Mouse (Mus musculus): ENCODE results near the gene Stim1.

Stim1 gene

GRCm38 (mm10) chr7:102267601-102268394 is at the start of gene Stim1:
TSS of gene Stim1 (plus strand) at chr7:102267806.
- peak; percentile 71 for DNase-seq (ENCODE audit: low spot score)

- no peak for DNase-seq (ENCODE audit: low spot score)
These were observed 45.7 kb upstream of the Stim1 start for GRCm38 (mm10) chr7:102221899-102222298.

- peak; percentile 47 for DNase-seq (ENCODE audit: low spot score)
These were observed 45.3 kb upstream of the Stim1 start for GRCm38 (mm10) chr7:102222336-102222735.

GRCm38 (mm10) chr7:102222830-102223556 is 44.6 kb upstream of the Stim1 start:
- DNase-seq (ENCODE audit: low spot score): peak; percentile 77

- peak; percentile 53 for DNase-seq (ENCODE audit: low spot score)
These were observed 43.5 kb upstream of the Stim1 start for GRCm38 (mm10) chr7:102223883-102224738.

GRCm38 (mm10) chr7:102226051-102226450 is 41.6 kb upstream of the Stim1 start:
- DNase-seq (ENCODE audit: low spot score): no peak

- no peak for DNase-seq (ENCODE audit: low spot score)
These were observed 39.4 kb upstream of the Stim1 start for GRCm38 (mm10) chr7:102228049-102228670.

GRCm38 (mm10) chr7:102229814-102230213 is 37.8 kb upstream of the Stim1 start:
- DNase-seq (ENCODE audit: low spot score): no peak

GRCm38 (mm10) chr7:102233059-102233458 is 34.5 kb upstream of the Stim1 start:
- no peak for DNase-seq (ENCODE audit: low spot score)

- DNase-seq (ENCODE audit: low spot score): no peak
These were observed 28.8 kb upstream of the Stim1 start for GRCm38 (mm10) chr7:102238686-102239286.

- no peak for DNase-seq (ENCODE audit: low spot score)
These were observed 28.0 kb upstream of the Stim1 start for GRCm38 (mm10) chr7:102239591-102239990.

GRCm38 (mm10) chr7:102242371-102242770 is 25.2 kb upstream of the Stim1 start:
- DNase-seq (ENCODE audit: low spot score): no peak

GRCm38 (mm10) chr7:102242917-102243316 is 24.7 kb upstream of the Stim1 start:
- DNase-seq (ENCODE audit: low spot score): no peak

GRCm38 (mm10) chr7:102243870-102244269 is 23.7 kb upstream of the Stim1 start:
- peak; percentile 46 for DNase-seq (ENCODE audit: low spot score)

- peak; percentile 40 for DNase-seq (ENCODE audit: low spot score)
These were observed 22.6 kb upstream of the Stim1 start for GRCm38 (mm10) chr7:102244782-102245535.

- peak; percentile 32 for DNase-seq (ENCODE audit: low spot score)
These were observed 21.8 kb upstream of the Stim1 start for GRCm38 (mm10) chr7:102245775-102246174.

GRCm38 (mm10) chr7:102246265-102246664 is 21.3 kb upstream of the Stim1 start:
- no peak for DNase-seq (ENCODE audit: low spot score)

GRCm38 (mm10) chr7:102246956-102247797 is 20.4 kb upstream of the Stim1 start:
- no peak for DNase-seq (ENCODE audit: low spot score)

GRCm38 (mm10) chr7:102248691-102249404 is 18.8 kb upstream of the Stim1 start:
- no peak for DNase-seq (ENCODE audit: low spot score)

All from urinary bladder, postnatal 14 days (tissue).